Mouse (Mus musculus): ENCODE measurements around the gene Cldn12.

The Cldn12 gene

DNA sequence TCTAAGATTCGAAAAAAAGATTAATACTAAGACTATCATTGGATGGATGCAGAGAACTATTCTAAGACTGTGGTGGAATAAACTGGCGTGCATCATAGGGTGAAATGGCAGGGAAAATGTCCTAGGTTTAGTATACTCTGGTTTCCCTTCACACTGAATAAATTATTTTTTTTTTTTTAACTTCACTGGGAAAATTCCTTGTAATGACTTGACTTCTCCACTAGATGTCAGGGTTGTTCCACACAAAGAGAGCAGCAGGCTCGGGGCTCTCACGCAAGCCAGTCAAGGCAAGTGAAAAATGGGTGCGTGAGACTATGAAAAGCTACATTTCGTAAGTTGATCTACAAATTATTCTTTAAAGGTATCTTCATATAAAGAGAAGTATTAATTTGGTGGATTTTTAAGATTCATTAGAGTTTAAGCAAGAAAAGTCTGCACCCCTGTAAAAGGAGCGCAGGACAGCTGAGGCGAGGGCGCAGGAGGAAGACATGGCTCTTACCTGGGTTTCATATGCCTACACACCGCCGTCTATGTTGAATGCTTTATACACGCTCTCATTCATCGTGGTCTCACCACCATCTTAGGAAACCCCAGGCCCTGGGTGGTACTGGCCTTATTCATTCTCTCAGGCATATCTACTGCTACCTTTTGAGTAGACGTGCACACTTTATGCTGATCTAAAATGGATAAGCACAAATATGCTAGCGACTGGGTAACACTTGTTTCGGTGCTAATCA lies 20.3 kb downstream of the Cldn12 start:
- no peak for DNase-seq (ENCODE audit: low read depth, low spot score)

GRCm38 (mm10) chr5:5492163-5492562 lies 22.6 kb downstream of the Cldn12 start:
- no peak for DNase-seq (ENCODE audit: low read depth, low spot score)

DNA sequence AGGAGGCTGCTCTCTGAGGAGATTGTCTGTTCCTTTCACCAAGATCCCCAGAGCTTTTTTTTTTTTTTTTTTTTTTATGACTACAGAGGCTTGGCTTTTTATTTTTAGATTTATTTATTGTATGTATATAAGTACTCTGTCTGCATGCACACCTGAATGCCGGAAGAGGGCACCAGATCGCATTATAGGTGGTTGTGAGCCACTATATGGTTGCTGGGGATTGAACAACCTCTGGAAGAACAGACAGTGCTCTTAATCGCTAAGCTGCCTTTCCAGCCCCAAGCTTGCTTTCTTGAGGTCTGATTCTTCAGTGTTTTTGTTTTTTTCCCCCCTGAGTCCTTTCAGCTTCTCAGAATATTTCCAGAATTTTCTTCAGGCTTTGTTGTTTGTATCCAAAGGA lies 28.7 kb downstream of the Cldn12 start:
- DNase-seq (ENCODE audit: low read depth, low spot score) = no peak

GRCm38 (mm10) chr5:5483254-5483858 lies 31.4 kb downstream of the Cldn12 start:
- no peak for DNase-seq (ENCODE audit: low read depth, low spot score)

DNA sequence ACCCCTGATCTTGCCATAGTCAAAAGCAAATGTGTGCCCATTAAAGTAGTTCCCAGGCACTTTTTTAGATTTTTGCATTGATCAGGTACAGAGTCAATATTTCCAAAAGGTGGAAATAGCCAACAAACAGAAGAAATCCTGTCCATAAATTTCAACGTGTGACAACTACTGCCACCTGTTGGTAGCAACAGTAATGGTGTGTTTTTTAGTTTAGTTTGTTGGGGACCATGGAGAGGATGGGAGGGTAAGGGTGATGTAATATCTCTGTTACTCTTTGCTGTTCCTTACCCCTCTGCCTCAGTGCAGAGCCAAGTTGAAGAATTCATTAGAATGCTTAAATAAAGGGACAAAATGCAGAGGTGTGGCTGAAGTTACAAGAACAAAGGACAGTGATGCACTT lies 33.1 kb downstream of the Cldn12 start:
- DNase-seq (ENCODE audit: low read depth, low spot score) = no peak

DNA sequence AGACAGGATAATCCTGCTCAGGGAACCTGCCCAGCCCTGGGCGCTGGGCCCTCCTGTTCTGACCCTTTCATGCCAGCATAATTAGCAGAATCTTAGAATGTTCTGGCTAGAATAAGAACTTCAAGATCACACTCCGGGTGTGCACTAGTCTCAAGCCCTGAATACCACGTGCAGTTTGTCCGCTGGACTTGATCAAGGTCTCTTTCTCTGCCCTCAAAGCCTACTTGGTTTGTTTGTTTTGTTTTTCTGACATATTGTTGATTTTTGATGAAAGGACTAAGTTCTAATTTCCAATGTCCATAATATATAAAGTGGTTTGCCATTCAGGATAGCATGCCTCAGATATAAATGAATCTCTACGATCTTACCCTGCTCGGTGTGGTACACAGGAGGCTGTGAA lies 35.7 kb downstream of the Cldn12 start, which contains the start of gene 1700015F17Rik:
Gene 1700015F17Rik (minus strand): TSS at position 101 of the 400 bp plus-strand sequence.
- DNase-seq (ENCODE audit: low read depth, low spot score) = no peak

- no peak for DNase-seq (ENCODE audit: low read depth, low spot score)
Observed at GRCm38 (mm10) chr5:5476133-5476532, 38.6 kb downstream of the Cldn12 start.

DNA sequence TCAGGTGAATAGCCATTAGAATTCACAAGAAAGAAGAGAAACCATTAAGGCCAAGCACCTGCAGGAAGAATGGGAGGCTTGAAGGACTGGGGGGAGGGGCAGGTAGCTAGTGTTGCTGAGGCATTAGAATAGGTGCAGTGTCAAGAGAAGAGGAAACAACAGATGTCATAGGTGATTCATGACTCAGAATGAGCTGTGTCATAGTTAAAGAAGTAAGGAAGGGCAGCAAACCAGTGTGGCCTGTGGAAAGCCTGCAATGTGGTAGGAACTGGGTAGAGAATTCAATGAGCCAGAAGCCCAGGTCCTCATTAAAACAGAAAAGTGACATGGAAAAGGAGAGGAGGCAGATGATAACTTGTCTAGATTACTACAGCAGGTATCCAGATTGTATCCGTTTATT lies 49.5 kb downstream of the Cldn12 start:
- DNase-seq (ENCODE audit: low read depth, low spot score) = no peak
